Mouse (Mus musculus) stomach, embryonic 14.5 days (tissue): ENCODE data around the gene Map3k5. TPM values are rescaled to one million over a fixed set of nuclear protein-coding genes. Genes with fewer than 3 reads are reported as not detected.

Source experiments
- ATAC-seq: fragments of 200-750 bp; cut with Nextera tagmentation; 2 replicates; pipeline ENCODE4 v1.8.0; 2017; ENCODE audit warnings: low read depth, moderate TSS enrichment; ENCODE audit not compliant: insufficient number of reproducible peaks, insufficient read depth, low FRiP score
- H3K27ac ChIP-seq: fragments of 300-500 bp; sonication (generic); 2 replicates; pipeline ENCODE4 v1.5.1; 2014; ENCODE audit warnings: mild to moderate bottlenecking, low read length, moderate library complexity, mixed read lengths
- H3K27me3 ChIP-seq: fragments of 300-500 bp; sonication (generic); 2 replicates; pipeline ENCODE4 v1.6.1; 2014; ENCODE audit warnings: low read length, control low read depth, mixed read lengths; ENCODE audit not compliant: control insufficient read depth, insufficient read depth
- H3K36me3 ChIP-seq: fragments of 300-500 bp; sonication (generic); 2 replicates; pipeline ENCODE4 v1.6.1; 2014; ENCODE audit warnings: mild to moderate bottlenecking, control low read depth, low read length, moderate library complexity, mixed read lengths; ENCODE audit not compliant: control insufficient read depth, insufficient read depth
- H3K4me1 ChIP-seq: fragments of 300-500 bp; sonication (generic); 2 replicates; pipeline ENCODE4 v1.6.1; 2014; ENCODE audit warnings: low read length, control low read depth, mixed read lengths; ENCODE audit not compliant: control insufficient read depth, insufficient read depth
- H3K4me2 ChIP-seq: fragments of 300-500 bp; sonication (generic); replicated peaks from 2 replicates; pipeline ENCODE4 v1.6.1; 2014; ENCODE audit warnings: low read depth, low read length, control low read depth
- H3K4me3 ChIP-seq: fragments of 300-500 bp; sonication (generic); 2 replicates; pipeline ENCODE4 v1.5.1; 2014; ENCODE audit warnings: low read depth, low read length, control low read depth
- H3K9ac ChIP-seq: fragments of 300-500 bp; sonication (generic); replicated peaks from 2 replicates; pipeline ENCODE4 v1.6.1; 2014; ENCODE audit warnings: low read depth, mild to moderate bottlenecking, control low read depth, low read length, moderate library complexity, mixed read lengths
- H3K9me3 ChIP-seq: fragments of 300-500 bp; sonication (generic); 2 replicates; pipeline ENCODE4 v1.6.1; 2016; ENCODE audit warnings: low read depth, low read length, control low read depth; ENCODE audit not compliant: control insufficient read depth
- WGBS: fragments of 180-500 bp; shearing (Covaris S2); extraction: QIAGEN DNeasy Blood & Tissue Kit; methylation state at CpG from one replicate; pipeline ENCODE4 v1.1.7; 2014; 5-methylcytosine and 5-hydroxymethylcytosine counted together
- polyA plus RNA-seq: library from polyadenylated mRNA; unstranded; fragments of >200 nt; fragmentation: Nextera tagmentation; extraction: Ambion mirVana; gene quantifications from 2 replicates; pipeline ENCODE4 v1.2.1, GENCODE M21; 2014

Gene Map3k5
- polyA plus RNA-seq, 1 experiment from 2014 or later: 4.6 TPM

GRCm38 (mm10) chr10:20009310-20009709 is 75.0 kb downstream of the Map3k5 start:
- H3K27ac ChIP-seq: no peak overlapping the region
- no peak overlapping the region for H3K9ac ChIP-seq
- no peak overlapping the region for H3K4me3 ChIP-seq
- no peak for ATAC-seq
- no peaks in the 10 kb centered on the region for H3K36me3 ChIP-seq
- H3K4me1 ChIP-seq: no peaks in the 10 kb centered on the region
- 91% methylated on average over 6 of the region's 6 CpGs for WGBS
- H3K9me3 ChIP-seq: no peaks in the 10 kb centered on the region
- H3K4me2 ChIP-seq: no peak overlapping the region
- H3K27me3 ChIP-seq: no peaks in the 10 kb centered on the region

- H3K36me3 ChIP-seq: no peaks in the 10 kb centered on the region
- H3K27me3 ChIP-seq: no peaks in the 10 kb centered on the region
- no peaks in the 10 kb centered on the region for H3K4me1 ChIP-seq
- no peak overlapping the region for H3K4me2 ChIP-seq
- 86% methylated on average over 3 of the region's 3 CpGs for WGBS
- no peak overlapping the region for H3K27ac ChIP-seq
- no peak overlapping the region for H3K9ac ChIP-seq
- ATAC-seq: no peak
- H3K4me3 ChIP-seq: no peak overlapping the region
- H3K9me3 ChIP-seq: no peaks in the 10 kb centered on the region
Observed at GRCm38 (mm10) chr10:20010018-20010417, 75.7 kb downstream of the Map3k5 start.

- no peaks in the 10 kb centered on the region for H3K36me3 ChIP-seq
- WGBS: 94% methylated on average over 10 of the region's 10 CpGs
- no peaks in the 10 kb centered on the region for H3K4me1 ChIP-seq
- no peak overlapping the region for H3K4me2 ChIP-seq
- H3K27ac ChIP-seq: no peak overlapping the region
- no peak for ATAC-seq
- H3K27me3 ChIP-seq: no peaks in the 10 kb centered on the region
- H3K9ac ChIP-seq: no peak overlapping the region
- peaks cover 5% of the 10 kb centered on the region; the same call in 1 of the 2 replicates for H3K9me3 ChIP-seq
- no peak overlapping the region for H3K4me3 ChIP-seq
Observed at GRCm38 (mm10) chr10:20018406-20018805, 84.1 kb downstream of the Map3k5 start.

- no peaks in the 10 kb centered on the region for H3K27me3 ChIP-seq
- ATAC-seq: no peak
- H3K4me3 ChIP-seq: no peak overlapping the region
- peaks cover 5% of the 10 kb centered on the region; the same call in 1 of the 2 replicates for H3K9me3 ChIP-seq
- 87% methylated on average over 3 of the region's 3 CpGs for WGBS
- no peaks in the 10 kb centered on the region for H3K36me3 ChIP-seq
- H3K4me1 ChIP-seq: no peaks in the 10 kb centered on the region
- H3K4me2 ChIP-seq: no peak overlapping the region
- H3K9ac ChIP-seq: no peak overlapping the region
- H3K27ac ChIP-seq: no peak overlapping the region
Observed at GRCm38 (mm10) chr10:20018806-20019205, 84.5 kb downstream of the Map3k5 start.

- no peak for ATAC-seq
- Histone ChIP-seq H3K27ac (no peak overlapping the region), H3K36me3 (no peaks in the 10 kb centered on the region), H3K4me1 (no peaks in the 10 kb centered on the region), H3K4me2 (no peak overlapping the region), H3K27me3 (no peaks in the 10 kb centered on the region), H3K9ac (no peak overlapping the region), H3K9me3 (peaks cover 5% of the 10 kb centered on the region; the same call in 1 of the 2 replicates), H3K4me3 (no peak overlapping the region)
- 81% methylated on average over 6 of the region's 6 CpGs for WGBS
Observed at GRCm38 (mm10) chr10:20021256-20021655, 87.0 kb downstream of the Map3k5 start.

- H3K27me3 ChIP-seq: no peaks in the 10 kb centered on the region
- no peak overlapping the region for H3K27ac ChIP-seq
- no peak for ATAC-seq
- no peak overlapping the region for H3K4me3 ChIP-seq
- no peak overlapping the region for H3K9ac ChIP-seq
- WGBS: 76% methylated on average over 15 of the region's 15 CpGs
- no peaks in the 10 kb centered on the region for H3K36me3 ChIP-seq
- H3K4me1 ChIP-seq: no peaks in the 10 kb centered on the region
- H3K9me3 ChIP-seq: peaks cover 5% of the 10 kb centered on the region; the same call in 1 of the 2 replicates
- H3K4me2 ChIP-seq: no peak overlapping the region
Observed at GRCm38 (mm10) chr10:20021670-20022468, 87.6 kb downstream of the Map3k5 start.

- Histone ChIP-seq H3K27me3 (no peaks in the 10 kb centered on the region), H3K27ac (no peak overlapping the region), H3K4me2 (no peak overlapping the region), H3K4me3 (no peak overlapping the region), H3K9me3 (peaks cover 5% of the 10 kb centered on the region; the same call in 1 of the 2 replicates), H3K4me1 (no peaks in the 10 kb centered on the region), H3K36me3 (no peaks in the 10 kb centered on the region), H3K9ac (no peak overlapping the region)
- WGBS: 63% methylated on average over 10 of the region's 10 CpGs
- no peak for ATAC-seq
Observed at GRCm38 (mm10) chr10:20022608-20023340, 88.5 kb downstream of the Map3k5 start.

GRCm38 (mm10) chr10:20023524-20023923 is 89.3 kb downstream of the Map3k5 start:
- Histone ChIP-seq H3K4me3 (no peak overlapping the region), H3K36me3 (no peaks in the 10 kb centered on the region), H3K9ac (no peak overlapping the region), H3K4me1 (no peaks in the 10 kb centered on the region), H3K4me2 (no peak overlapping the region), H3K9me3 (no peaks in the 10 kb centered on the region), H3K27me3 (no peaks in the 10 kb centered on the region), H3K27ac (no peak overlapping the region)
- no peak for ATAC-seq
- 80% methylated on average over 10 of the region's 10 CpGs for WGBS
